Mouse (Mus musculus) liver, adult (tissue): ENCODE measurements around the gene Rad9b.

ENCODE experiments used
- GATA4 ChIP-seq: IDR thresholded peaks from 2 replicates; pipeline ENCODE4 v1.6.1; 2014; ENCODE audit warnings: mild to moderate bottlenecking, low read length; ENCODE audit not compliant: insufficient replicate concordance

Gene Rad9b

GRCm38 (mm10) chr5:122303937-122304336 is 50.1 kb downstream of the Rad9b start:
- TF ChIP-seq GATA4 = no peak

- TF ChIP-seq GATA4 = peak; percentile 49; the same call in 1 of the 2 replicates
Observed at GRCm38 (mm10) chr5:122302810-122303745, 51.0 kb downstream of the Rad9b start.

GRCm38 (mm10) chr5:122300071-122300518 is 53.9 kb downstream of the Rad9b start:
- no peak for TF ChIP-seq GATA4

- no peak for TF ChIP-seq GATA4
Observed at GRCm38 (mm10) chr5:122295113-122295935, 58.7 kb downstream of the Rad9b start.

GRCm38 (mm10) chr5:122294219-122294735 is 59.8 kb downstream of the Rad9b start:
- no peak for TF ChIP-seq GATA4

GRCm38 (mm10) chr5:122293131-122293530 is 60.9 kb downstream of the Rad9b start:
- TF ChIP-seq GATA4 = no peak

GRCm38 (mm10) chr5:122291553-122292339 is 62.3 kb downstream of the Rad9b start:
- peak; percentile 91 for TF ChIP-seq GATA4

GRCm38 (mm10) chr5:122291149-122291548 is 62.9 kb downstream of the Rad9b start:
- no peak for TF ChIP-seq GATA4

- no peak for TF ChIP-seq GATA4
Observed at GRCm38 (mm10) chr5:122288147-122288811, 65.8 kb downstream of the Rad9b start.

- TF ChIP-seq GATA4 = no peak
Observed at GRCm38 (mm10) chr5:122287026-122287425, 67.0 kb downstream of the Rad9b start.

- no peak for TF ChIP-seq GATA4
Observed at GRCm38 (mm10) chr5:122286191-122286590, 67.8 kb downstream of the Rad9b start.

- TF ChIP-seq GATA4 = no peak
Observed at GRCm38 (mm10) chr5:122285767-122286150, 68.3 kb downstream of the Rad9b start.

- TF ChIP-seq GATA4 = no peak
Observed at GRCm38 (mm10) chr5:122285029-122285766, 68.8 kb downstream of the Rad9b start.
